Mouse (Mus musculus) heart, adult 11 months (tissue): ENCODE measurements around the gene Ankrd53.
A peak's percentile ranks its signal among the peaks of the same experiment; 100 is the strongest.

Experiments used
- DNase-seq: peaks from one replicate; pipeline ENCODE4 v3.0.0; 2022

Gene Ankrd53

GRCm38 (mm10) chr6:83762344-83762743, at the start of gene Ankrd53:
TSS of gene Ankrd53 (plus strand) at chr6:83762644.
- no peak for DNase-seq

DNA sequence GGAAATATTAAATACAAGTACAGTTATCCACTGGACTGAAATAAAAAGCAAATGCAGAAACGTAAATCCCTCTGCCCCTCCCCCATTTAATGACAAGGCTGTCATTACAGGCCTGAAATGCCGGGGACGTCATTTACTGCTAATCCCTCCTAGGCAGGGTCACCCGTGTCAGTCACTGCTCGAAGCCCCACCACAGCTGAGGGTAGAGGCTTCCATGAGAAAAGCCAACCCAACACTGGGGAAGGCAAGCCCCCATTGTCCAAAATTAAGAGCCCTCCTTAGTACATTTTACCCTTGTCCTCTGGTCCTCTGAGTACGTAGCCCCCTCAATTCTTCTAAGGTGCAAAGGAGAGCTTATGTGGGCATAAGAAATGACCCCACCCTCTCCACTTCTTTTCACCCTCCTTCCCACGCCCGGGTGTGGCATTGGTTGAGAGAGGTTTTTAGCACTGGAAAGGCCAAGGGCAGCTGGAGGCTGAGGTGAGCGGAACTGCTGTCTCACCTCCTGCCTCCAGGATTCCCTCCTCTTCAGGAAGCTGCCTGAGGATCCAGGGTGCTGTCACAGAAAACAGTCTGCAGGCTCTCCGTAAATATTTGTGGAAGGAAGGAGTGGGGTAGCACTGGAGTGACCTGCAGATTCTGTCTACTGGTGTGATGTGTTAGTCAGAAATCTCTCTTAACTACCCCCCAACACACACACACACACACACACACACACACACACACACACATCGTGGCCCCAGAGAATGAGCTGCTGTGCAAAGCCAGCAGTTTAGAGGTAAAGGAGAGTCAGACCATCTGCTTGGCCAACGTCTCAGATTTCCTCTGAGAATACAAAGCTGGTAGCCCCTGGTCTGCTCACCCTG, 48.9 kb upstream of the Ankrd53 start:
- DNase-seq, result no peak

DNA sequence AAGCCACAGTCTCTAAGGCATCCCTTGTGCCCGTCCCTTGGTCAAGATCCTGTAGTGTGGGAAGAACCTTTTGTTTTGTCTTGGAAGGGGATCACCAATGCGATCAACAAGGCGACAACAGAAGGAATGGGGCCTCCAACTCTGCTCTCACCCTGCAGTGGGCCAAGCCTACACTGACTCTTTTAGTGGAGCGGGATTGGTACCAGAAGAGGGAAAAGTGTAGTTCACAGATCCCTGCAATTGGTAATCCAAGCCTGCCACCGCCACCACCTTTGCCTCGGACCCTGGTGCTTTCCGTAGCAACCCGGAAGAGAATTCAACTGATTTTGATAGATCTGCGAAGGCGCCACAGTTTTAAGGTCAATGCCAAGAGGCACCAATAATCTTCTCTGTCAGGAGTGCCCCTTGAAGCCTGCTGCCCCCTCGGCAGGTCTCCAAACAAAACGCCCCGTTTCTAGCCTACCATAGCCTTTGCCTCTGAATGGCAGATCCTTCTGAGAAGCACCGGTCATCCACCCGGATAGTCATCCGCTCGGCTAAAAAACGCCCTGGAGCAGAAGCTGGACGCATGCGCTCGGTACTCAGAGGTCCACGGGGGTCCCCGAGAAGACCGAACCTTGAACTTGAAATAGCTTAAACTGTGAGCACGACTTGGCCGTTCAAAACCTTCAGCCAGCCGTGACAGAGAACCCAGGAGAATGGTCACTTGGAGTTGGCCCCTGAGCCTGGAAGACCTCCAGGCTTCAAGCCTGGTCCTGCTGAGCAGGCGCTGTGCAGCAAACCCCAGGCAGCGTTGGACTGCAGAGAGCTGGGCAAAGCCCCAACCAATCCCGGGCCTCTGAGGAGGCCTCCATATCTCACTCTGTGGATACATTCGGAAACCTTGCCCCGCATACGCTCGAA, 48.0 kb upstream of the Ankrd53 start:
- peak; percentile 91 for DNase-seq

- DNase-seq, result no peak
Observed at GRCm38 (mm10) chr6:83715461-83716196, 46.8 kb upstream of the Ankrd53 start.

GRCm38 (mm10) chr6:83717026-83717425, 45.4 kb upstream of the Ankrd53 start:
- DNase-seq, result no peak

GRCm38 (mm10) chr6:83722526-83722925, 39.9 kb upstream of the Ankrd53 start:
- DNase-seq, result no peak

- DNase-seq, result no peak
Observed at GRCm38 (mm10) chr6:83727178-83727577, 35.3 kb upstream of the Ankrd53 start.

DNA sequence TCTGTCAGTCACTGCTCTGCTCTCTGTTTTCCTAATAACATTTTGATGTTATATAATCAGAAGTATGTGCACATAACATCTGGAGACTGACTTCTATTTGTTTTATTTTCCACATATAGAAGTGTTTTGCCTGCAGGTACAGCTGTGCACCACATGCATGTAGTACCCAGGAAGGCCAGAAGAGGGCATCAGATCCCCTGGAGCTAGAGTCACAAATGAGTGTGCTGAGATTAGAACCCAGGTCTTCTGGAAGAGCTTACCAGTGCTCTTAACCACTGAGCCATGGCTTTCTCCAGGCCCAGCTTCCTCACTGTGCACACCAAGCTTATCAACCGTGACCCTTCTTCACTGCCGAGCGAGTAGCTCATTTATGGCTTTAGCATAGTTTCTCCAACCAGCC, 34.0 kb upstream of the Ankrd53 start:
- no peak for DNase-seq

DNA sequence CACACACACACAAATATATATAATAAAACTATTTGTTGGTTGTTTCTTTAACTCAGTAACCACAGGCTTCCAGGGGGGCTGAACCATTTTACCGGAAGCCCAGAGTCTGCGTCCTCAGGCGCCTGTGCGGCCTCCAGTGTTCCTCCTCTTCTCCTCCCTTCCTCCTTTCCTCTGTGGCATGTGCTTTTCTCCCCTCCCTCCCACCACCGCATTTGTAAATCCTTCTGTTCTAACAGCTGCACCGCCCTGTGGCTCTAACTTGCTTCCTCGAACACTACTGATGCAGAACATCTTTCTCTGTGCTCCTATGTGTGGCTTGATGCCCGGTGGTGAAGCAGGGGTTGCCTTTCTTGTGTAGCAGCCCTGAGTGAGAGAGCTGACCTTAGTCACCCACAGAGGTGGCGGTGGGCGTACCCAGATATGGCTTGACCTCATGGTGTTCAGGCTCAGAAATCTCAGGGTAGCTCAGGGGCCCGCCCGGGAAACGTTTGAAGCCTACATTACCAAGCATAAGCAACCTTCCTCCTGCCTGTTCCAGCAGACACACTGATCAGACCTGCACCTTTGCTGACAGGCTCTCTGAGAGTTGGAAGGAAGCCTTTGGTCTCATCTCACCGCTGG, 33.0 kb upstream of the Ankrd53 start:
- DNase-seq, result peak; percentile 87

DNA sequence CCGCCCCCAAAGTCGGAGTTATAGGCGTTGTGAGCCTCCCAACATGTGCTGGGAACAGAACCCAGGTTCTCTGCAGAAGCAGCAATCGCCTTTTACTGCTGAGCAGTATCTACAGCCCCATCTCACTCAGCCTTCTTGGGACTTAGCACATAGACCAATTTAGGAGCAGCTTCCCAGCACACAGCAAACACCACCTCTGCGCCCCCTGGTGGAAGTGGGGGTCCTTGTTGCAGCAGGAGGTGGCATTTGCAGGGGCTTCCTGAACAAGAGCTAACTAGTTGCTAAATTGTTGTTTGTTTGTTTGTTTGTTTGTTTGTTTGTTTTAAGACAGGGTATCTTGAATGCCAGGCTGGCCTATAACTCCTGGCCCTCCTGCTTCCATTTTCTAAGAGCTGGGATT, 31.3 kb upstream of the Ankrd53 start:
- DNase-seq, result no peak

- DNase-seq, result no peak
Observed at GRCm38 (mm10) chr6:83737311-83737710, 25.1 kb upstream of the Ankrd53 start.

DNA sequence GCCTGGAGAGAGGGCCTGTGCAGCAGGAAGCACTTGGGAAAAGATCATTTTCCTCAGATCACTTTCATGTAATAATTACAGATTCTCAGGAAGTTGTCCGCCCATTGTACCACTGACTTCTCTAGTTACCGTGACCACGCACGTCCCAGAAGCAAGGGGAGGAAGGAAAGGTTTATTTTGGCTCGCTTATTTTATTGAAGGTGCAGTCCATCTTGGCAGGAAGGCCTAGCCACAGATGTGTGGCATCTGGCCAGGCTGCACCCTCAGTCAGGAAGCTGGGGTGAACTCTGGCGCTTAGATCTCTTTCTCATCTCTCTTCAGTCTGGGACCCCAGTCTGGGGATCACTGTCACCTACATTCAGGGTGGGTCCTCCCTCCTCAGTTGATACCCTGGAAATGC, 23.8 kb upstream of the Ankrd53 start:
- DNase-seq, result peak; percentile 86

- no peak for DNase-seq
Observed at GRCm38 (mm10) chr6:83742761-83743160, 19.7 kb upstream of the Ankrd53 start, which contains the start of gene Atp6v1b1. TSS of gene Atp6v1b1 (plus strand) at chr6:83742990.

DNA sequence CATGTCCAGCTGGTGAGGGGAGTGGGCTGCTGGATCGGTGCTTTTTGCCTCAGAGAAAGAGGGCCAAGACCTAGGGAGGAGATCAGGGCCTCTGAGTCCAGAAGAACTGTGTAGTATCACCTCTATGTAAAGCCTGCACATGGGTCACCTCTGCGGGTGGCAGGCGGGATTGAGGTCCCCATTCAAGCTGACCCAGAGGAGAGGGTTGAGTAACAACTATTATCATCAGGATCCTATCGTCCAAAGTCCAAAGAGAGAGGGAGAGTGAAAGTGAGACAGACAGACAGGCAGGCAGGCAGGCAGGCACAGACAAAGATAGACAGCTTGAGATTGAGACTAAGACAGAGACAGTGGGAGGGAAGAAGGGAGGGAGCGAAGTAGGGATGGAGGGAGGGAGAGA, 19.2 kb upstream of the Ankrd53 start:
- no peak for DNase-seq

GRCm38 (mm10) chr6:83744126-83744525, 18.3 kb upstream of the Ankrd53 start:
- no peak for DNase-seq

DNA sequence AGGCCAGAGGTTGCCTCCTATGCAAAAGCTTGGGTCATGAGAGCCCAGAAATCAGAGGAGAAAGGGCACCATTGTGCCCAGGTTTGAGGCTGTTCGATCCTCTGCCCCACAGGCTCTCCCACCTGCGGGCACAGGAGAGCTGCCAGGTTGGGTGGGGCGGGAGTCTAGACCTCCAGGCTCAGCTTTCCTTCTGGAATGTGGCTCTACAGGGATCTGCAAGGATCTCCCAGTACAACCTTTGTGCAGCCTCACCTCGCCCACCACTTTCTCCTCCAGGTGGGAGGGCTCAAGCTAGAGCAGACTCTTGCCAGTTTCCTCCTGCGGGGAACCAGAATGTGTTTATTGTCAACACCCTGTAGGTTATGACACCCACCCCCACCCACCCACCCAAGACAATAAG, 17.9 kb upstream of the Ankrd53 start:
- DNase-seq, result peak; percentile 83

DNA sequence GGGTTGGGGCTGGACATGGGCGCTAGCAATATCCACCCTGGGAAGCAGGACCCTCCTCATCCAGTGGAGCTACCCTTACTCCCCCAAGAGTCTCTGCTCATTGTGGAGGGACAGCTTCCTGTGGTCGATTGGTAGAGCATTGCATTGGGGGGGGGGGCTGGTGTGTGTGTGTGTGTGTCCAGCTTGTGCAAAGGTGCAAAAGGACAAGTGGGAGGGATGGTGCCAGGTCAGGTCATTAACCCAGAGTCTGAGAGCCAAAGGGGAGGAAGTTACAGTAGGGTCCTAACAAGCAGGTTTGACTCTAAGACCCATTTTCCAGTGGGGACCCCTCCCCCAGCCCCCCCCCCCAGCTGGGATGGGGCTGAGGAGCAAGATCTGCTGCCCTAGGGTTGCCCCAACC, 17.0 kb upstream of the Ankrd53 start:
- DNase-seq, result no peak

DNA sequence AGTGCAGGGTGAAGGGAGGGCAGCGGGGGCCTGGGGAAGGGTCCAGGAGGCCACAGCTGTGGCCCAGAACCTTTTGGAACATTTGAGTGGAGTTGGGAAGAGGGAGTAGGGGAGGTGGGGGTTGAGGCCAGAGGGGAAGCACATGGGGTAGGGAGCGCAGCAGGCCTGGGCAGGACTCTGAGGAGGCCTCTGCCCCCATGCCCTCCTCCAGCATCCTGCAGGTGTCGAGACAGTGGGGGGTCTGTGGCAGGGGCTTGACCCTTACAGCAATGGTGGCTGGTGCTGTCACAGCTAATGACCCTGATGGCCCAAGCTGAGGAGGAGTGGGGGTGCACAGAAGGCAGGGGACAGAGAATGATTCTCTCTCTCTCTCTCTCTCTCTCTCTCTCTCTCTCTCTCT, 13.2 kb upstream of the Ankrd53 start:
- no peak for DNase-seq

DNA sequence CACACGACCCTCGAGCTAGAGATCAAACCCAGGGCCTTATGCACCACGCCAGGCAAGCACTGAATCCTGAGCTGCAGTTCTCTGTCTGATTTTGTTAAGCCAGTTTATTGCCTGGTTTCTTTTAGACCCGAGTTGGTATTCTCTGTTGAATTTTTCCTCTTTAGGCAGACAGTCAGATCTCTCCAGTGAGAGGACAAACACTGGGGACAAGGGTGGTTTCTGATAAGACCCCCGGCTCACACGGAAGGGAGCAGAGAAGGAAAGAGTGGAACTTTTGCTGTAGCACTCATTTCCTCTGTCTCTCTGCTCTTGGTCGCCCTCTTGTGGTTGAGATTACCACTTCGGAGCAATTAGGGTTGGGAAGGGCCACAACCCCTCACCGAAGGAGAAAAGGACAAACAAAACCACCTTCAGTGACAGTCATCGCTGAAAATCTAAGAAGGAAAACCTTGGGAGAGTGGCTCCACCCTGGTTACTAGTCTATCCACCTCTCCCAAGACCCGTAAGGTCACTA, 12.2 kb upstream of the Ankrd53 start:
- peak; percentile 90 for DNase-seq

DNA sequence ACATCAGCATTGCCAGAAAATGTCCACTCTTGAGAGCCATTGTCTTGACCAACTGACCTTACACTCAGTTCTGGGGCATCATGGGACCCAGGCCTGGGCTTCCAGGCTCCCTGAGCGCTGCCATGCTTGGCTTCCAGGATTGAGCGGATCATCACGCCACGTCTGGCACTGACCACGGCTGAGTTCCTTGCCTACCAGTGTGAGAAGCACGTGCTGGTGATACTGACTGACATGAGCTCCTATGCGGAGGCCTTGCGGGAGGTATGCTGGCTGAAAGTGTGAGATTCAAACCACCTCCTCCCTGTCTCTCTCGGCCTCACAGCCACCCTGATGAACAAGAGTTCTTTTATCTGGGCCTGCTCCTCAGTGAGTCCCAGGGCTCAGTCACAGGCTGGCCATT, 6.4 kb upstream of the Ankrd53 start:
- DNase-seq, result peak; percentile 92

- DNase-seq, result peak; percentile 95
Observed at GRCm38 (mm10) chr6:83762880-83763431, 512 bp downstream of the Ankrd53 start.

GRCm38 (mm10) chr6:83766982-83767381, 4.5 kb downstream of the Ankrd53 start:
- DNase-seq, result no peak
